Mouse (Mus musculus): ENCODE results near the gene Eif3j1. TPM values are rescaled to one million over a fixed set of nuclear protein-coding genes. Genes with fewer than 3 reads are reported as not detected.
"Not testable (repeated sequence)": the region's sequence is repeated elsewhere in the genome, so short reads cannot be mapped to it uniquely, and the experiment has no call there.

The Eif3j1 gene
- polyA plus RNA-seq, 1 experiment = 6.1 TPM

DNA sequence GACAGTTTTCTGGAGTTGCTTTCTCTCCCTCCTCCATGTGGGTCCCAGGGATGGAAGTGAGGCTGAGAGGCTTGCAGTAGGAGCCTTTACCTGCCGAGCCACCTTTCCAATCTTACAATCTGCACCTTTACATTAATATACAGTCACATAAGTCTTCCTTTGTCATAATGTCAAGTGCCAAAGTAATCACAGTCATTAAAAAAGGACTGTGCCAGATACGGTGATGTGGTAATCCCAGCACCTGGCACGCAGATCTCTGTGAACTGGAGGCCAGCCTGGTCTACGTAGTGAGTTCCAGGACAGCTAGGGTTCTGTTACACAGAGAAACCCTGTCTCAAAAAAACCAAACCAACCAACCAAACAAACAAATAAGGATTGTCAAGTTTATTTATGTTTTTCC is 65.5 kb downstream of the Eif3j1 start:
- no peak overlapping the region for H3K4me3 ChIP-seq
- H3K4me2 ChIP-seq (ENCODE audit: low read depth) = no peak overlapping the region
- H3K27me3 ChIP-seq (ENCODE audit: control insufficient read depth, insufficient read depth, insufficient read length) = no peaks in the 10 kb centered on the region
- no peaks in the 10 kb centered on the region for H3K79me2 ChIP-seq (ENCODE audit: control insufficient read depth, insufficient read depth)
- H3K36me3 ChIP-seq (ENCODE audit: control insufficient read depth, insufficient read depth) = peaks cover 26% of the 10 kb centered on the region
- TF ChIP-seq E2F4 (IDR thresholded peaks at IDR 0.05; ENCODE audit: insufficient read depth) (no peak), SRF (IDR thresholded peaks at IDR 0.05; ENCODE audit: control insufficient read depth, insufficient read length, low read depth) (no peak), USF1 (IDR thresholded peaks at IDR 0.05; ENCODE audit: low read depth) (no peak), MAX (IDR thresholded peaks at IDR 0.05; ENCODE audit: low read depth) (no peak), CEBPB (IDR thresholded peaks at IDR 0.05; ENCODE audit: insufficient read depth, poor library complexity, severe bottlenecking) (no peak), POLR2AphosphoS2 (IDR thresholded peaks at IDR 0.05; ENCODE audit: insufficient read length, low read depth) (no peak), MYOG (IDR thresholded peaks at IDR 0.05; ENCODE audit: control insufficient read depth in 1 of 3, insufficient read depth in 1 of 3, insufficient read length in 2 of 3, low read depth in 2 of 3) (no peak), POLR2A (IDR thresholded peaks at IDR 0.05; ENCODE audit: insufficient read length, low read depth) (no peak), MYOD1 (IDR thresholded peaks at IDR 0.05; ENCODE audit: control insufficient read depth in 1 of 3, insufficient read length in 2 of 3, low read depth in 2 of 3) (no peak), TCF3 (IDR thresholded peaks at IDR 0.05; ENCODE audit: insufficient read length, low read depth) (no peak), TCF12 (IDR thresholded peaks at IDR 0.05; ENCODE audit: insufficient read depth, poor library complexity, severe bottlenecking) (no peak), REST (IDR thresholded peaks at IDR 0.05; ENCODE audit: insufficient read depth, insufficient read length) (no peak)
- no peak overlapping the region for H3ac ChIP-seq (ENCODE audit: control insufficient read depth, insufficient read length)

DNA sequence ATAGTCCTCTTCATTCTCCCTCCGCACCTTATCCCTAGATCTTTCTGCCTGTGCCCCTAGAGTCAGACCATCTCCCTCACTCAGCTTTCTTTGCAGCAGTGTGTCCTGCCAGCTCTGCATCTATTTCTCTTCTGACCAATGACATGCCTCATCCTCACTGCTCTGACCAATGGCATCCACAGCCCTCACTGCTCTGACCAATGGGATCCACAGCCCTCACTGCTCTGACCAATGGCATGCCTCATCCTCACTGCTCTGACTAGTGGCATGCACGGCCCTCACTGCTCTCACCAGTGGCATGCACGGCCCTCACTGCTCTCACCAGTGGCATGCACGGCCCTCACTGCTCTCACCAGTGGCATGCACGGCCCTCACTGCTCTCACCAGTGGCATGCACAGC is 69.3 kb downstream of the Eif3j1 start:
- H3K4me3 ChIP-seq; H3K79me2 ChIP-seq (ENCODE audit: control insufficient read depth, insufficient read depth); H3K4me2 ChIP-seq (ENCODE audit: low read depth); H3K27me3 ChIP-seq (ENCODE audit: control insufficient read depth, insufficient read depth, insufficient read length); H3ac ChIP-seq (ENCODE audit: control insufficient read depth, insufficient read length): not testable (repeated sequence)
- peaks cover 26% of the 10 kb centered on the region for H3K36me3 ChIP-seq (ENCODE audit: control insufficient read depth, insufficient read depth)

DNA sequence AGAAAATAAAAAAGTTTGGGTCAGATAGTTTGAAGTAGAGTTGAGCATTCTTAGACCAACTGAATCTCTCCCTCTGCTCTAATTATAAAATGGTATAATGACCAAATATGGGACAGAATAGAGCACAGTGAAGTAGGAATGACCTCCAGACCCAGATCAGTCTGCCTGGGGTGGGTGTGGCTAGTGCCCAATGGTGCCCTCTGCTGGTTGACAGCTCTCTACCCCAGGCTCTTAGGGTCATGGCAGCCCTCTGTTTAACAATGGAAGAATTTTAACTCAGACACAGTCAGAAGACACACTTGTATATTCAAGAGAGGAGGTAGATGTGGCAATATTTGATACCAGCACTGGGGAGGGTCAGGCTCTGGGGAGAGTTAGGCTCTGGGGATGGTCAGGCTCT is 73.7 kb downstream of the Eif3j1 start:
- H3K27me3 ChIP-seq (ENCODE audit: control insufficient read depth, insufficient read depth, insufficient read length) = no peaks in the 10 kb centered on the region
- H3K4me3 ChIP-seq = no peak overlapping the region
- no peaks in the 10 kb centered on the region for H3K79me2 ChIP-seq (ENCODE audit: control insufficient read depth, insufficient read depth)
- no peak overlapping the region for H3K4me2 ChIP-seq (ENCODE audit: low read depth)
- H3K36me3 ChIP-seq (ENCODE audit: control insufficient read depth, insufficient read depth) = peaks cover 6% of the 10 kb centered on the region
- TF ChIP-seq REST (IDR thresholded peaks at IDR 0.05; ENCODE audit: insufficient read depth, insufficient read length) (no peak), MAX (IDR thresholded peaks at IDR 0.05; ENCODE audit: low read depth) (no peak), TCF3 (IDR thresholded peaks at IDR 0.05; ENCODE audit: insufficient read length, low read depth) (no peak), POLR2AphosphoS2 (IDR thresholded peaks at IDR 0.05; ENCODE audit: insufficient read length, low read depth) (no peak), USF1 (IDR thresholded peaks at IDR 0.05; ENCODE audit: low read depth) (no peak), E2F4 (IDR thresholded peaks at IDR 0.05; ENCODE audit: insufficient read depth) (no peak), CEBPB (IDR thresholded peaks at IDR 0.05; ENCODE audit: insufficient read depth, poor library complexity, severe bottlenecking) (no peak), MYOG (IDR thresholded peaks at IDR 0.05; ENCODE audit: control insufficient read depth in 1 of 3, insufficient read depth in 1 of 3, insufficient read length in 2 of 3, low read depth in 2 of 3) (no peak), SRF (IDR thresholded peaks at IDR 0.05; ENCODE audit: control insufficient read depth, insufficient read length, low read depth) (no peak), POLR2A (IDR thresholded peaks at IDR 0.05; ENCODE audit: insufficient read length, low read depth) (no peak), MYOD1 (IDR thresholded peaks at IDR 0.05; ENCODE audit: control insufficient read depth in 1 of 3, insufficient read length in 2 of 3, low read depth in 2 of 3) (no peak), TCF12 (IDR thresholded peaks at IDR 0.05; ENCODE audit: insufficient read depth, poor library complexity, severe bottlenecking) (no peak)
- H3ac ChIP-seq (ENCODE audit: control insufficient read depth, insufficient read length) = no peak overlapping the region

Other genes starting within 250 kb of the Eif3j1 start
- 0.44 TPM for gene Frmd5, start 221.5 kb upstream of the Eif3j1 start, polyA plus RNA-seq (2012; fragmentation: generic; extraction: Trizol)
- 5.3 TPM for gene Casc4, start 161.6 kb upstream of the Eif3j1 start, polyA plus RNA-seq (2012; fragmentation: generic; extraction: Trizol)
- 3.7 TPM for gene Ctdspl2, start 72.5 kb upstream of the Eif3j1 start, polyA plus RNA-seq (2012; fragmentation: generic; extraction: Trizol)
- gene Mageb3, start 72.5 kb upstream of the Eif3j1 start, polyA plus RNA-seq (2012; fragmentation: generic; extraction: Trizol) = 0.01 TPM
- gene Spg11, start 89.8 kb downstream of the Eif3j1 start, polyA plus RNA-seq (2012; fragmentation: generic; extraction: Trizol) = 5.8 TPM
- 321 TPM for gene B2m, start 119.1 kb downstream of the Eif3j1 start, polyA plus RNA-seq (2012; fragmentation: generic; extraction: Trizol)
- 0.04 TPM for gene Trim69, start 132.2 kb downstream of the Eif3j1 start, polyA plus RNA-seq (2012; fragmentation: generic; extraction: Trizol)
- gene Patl2, start 157.6 kb downstream of the Eif3j1 start, polyA plus RNA-seq (2012; fragmentation: generic; extraction: Trizol) = 0.07 TPM
- gene Terb2, start 157.7 kb downstream of the Eif3j1 start, polyA plus RNA-seq (2012; fragmentation: generic; extraction: Trizol) = not detected
- gene Sord, start 206.2 kb downstream of the Eif3j1 start, polyA plus RNA-seq (2012; fragmentation: generic; extraction: Trizol) = 18.5 TPM

Measured in myocyte (in vitro differentiated cells).